Mouse (Mus musculus) CD4-positive, CD25-positive, alpha-beta regulatory T cell, adult 4 months (primary cell): Measurements from ENCODE around the gene Crx. TPM values are rescaled to one million over a fixed set of nuclear protein-coding genes. Genes with fewer than 3 reads are reported as not detected.
A peak's percentile ranks its signal among the peaks of the same experiment; 100 is the strongest.
"Not testable (repeated sequence)": the region's sequence is repeated elsewhere in the genome, so short reads cannot be mapped to it uniquely, and the experiment has no call there.

Experiments
- ATAC-seq: one replicate; pipeline ENCODE4 v1.8.0; 2017
- polyA plus RNA-seq, 2 experiments: library from polyadenylated mRNA; unstranded; fragments of 100-300 nt; shearing (Covaris generic); gene quantifications; one replicate each; pipeline ENCODE4 v1.2.1; 2017

The Crx gene
- polyA plus RNA-seq: not detected

- no peak for ATAC-seq
Measured at GRCm38 (mm10) chr7:15879756-15880155, at the start of gene Crx. Gene Crx, minus strand, starts transcription at chr7:15879968.

DNA sequence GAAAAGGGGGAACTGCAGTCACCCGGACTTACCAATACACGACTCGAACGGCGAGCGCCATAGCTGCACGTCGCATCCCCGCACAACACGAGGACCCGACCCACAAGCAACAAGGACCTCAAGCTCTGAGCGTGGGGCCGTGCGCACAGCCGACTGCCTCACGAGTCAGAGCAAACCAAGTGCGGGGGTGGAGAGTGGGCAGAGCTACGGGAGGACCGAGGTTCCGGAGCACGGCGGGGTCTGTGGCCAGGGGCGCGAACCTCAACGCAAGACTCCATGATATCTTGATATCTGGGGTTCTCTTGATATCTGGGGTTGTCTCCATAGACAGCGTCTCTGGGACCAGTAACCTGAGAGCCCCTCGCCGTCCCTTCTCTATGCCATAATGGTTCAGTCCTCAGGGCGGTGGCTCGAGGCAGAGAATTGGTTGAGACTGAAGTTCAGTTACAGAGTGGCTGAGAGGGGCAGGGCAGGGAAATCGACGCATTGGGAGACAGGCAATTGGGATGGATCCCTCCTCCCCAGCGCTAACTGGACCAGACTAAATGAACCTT, 42.5 kb upstream of the Crx start, which contains the start of gene Selenow:
Selenow (minus strand) TSS at position 183 of the 554 bp plus-strand sequence.
- ATAC-seq: peak; percentile 95

- peak; percentile 66 for ATAC-seq
Measured at GRCm38 (mm10) chr7:15921796-15922195, 42.0 kb upstream of the Crx start.

DNA sequence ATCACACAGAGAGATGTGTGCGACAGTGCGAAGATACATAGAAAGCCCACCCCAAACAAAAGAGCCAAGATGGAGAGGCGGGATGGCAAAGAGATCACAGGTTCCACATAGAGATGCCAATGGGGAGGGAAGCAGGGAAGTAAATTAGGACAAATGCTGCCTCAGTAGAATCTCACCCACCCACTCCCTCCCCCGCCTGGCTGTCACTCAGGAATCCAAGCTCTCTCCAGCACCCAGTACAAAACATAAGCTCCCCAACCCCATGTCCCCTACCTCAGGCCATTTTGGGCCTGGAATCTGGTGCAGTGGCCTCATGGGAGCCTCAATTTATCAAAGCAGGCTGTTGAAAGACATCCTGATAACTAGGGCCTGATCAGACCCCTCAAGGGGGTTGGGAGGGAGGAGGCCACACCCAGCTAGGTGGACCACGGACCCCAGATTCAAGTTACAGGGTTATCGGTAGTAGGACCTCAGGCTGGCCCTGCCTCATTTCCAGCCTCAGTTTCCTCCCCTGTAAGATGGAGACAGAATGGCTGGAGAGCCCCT, 41.0 kb upstream of the Crx start:
- no peak for ATAC-seq

DNA sequence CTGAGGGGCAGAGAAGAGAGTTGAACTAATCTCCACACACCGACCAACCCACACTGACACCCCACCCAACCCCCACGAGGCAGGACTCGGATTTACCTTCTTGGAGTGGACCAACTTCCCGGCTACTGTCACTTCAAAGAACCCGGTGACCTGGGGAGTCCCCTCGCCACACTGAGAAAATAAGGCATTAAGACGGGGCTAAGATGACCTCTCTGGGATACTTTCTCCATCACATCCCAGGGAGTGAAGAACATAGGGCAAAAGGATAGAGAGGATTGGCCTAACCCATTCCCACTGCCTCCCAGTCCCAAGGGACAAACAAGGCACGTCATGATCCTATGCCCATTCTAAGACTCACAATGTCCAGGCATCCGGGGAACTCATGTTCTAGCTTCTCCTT, 40.2 kb upstream of the Crx start:
- no peak for ATAC-seq

DNA sequence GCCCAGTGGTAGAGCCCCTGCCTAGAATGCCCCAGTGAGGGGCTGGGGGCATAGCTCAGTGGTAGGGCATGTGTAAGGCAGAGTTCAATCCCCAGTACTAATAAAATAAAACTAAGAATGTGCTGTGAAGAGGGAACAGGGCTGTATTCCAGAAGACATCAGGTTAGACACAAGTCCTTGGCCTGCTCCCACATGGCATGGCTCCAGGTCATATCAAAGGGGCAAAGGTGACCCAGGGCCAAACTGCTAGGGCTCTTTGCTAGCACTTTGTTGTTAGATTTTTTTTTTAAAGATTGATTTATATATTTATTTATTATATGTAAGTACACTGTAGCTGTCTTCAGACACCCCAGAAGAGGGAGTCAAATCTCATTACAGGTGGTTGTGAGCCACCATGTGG, 38.6 kb upstream of the Crx start:
- no peak for ATAC-seq

DNA sequence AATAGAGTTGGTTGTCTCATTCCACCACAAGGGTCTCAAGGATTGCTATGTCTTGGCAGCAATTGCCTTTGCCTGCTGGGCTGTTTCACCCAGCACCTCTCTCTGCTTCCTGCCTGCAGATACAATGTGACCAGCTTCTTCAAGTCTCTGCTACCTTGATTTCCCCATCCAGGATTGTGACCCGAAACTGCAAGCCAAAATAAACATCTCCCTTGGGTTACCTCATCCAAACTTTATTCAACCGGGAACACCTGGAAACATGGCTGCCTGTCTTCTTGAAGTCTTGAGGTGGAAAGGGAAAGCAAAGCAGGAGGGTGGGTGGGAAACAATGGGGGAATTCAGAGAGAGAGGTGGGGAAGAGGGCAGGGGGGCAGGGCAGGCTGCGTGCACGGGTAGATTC, 37.2 kb upstream of the Crx start:
- no peak for ATAC-seq

DNA sequence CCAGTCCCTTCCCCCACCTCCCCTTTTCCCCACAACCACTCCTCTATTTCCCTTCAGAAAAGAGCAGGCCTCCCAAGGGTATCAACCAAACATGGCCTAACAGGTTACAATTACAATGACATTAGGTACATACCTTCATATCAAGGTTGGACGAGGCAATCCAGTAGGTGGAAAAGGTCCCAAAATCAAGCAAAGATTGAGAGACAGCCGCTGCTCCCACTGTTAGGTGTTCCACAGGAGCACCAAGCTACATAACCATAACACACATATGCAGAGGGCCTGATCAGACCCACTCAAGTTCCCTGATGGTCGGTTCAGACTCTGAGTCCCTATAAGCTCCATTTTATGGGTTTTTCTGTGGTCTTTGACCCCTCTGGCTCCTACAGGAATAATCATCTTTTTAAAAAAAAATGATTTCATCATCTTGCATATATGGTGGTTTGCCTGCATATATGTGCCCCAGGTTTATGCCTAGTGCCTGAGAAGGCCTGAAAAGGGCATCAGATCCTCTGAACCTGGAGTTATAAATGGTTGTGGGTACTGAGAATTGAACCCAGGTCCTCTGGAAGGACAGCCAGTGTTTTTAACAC, 36.5 kb upstream of the Crx start:
- no peak for ATAC-seq

- not testable (repeated sequence) for ATAC-seq
Measured at GRCm38 (mm10) chr7:15915695-15916094, 35.9 kb upstream of the Crx start.

DNA sequence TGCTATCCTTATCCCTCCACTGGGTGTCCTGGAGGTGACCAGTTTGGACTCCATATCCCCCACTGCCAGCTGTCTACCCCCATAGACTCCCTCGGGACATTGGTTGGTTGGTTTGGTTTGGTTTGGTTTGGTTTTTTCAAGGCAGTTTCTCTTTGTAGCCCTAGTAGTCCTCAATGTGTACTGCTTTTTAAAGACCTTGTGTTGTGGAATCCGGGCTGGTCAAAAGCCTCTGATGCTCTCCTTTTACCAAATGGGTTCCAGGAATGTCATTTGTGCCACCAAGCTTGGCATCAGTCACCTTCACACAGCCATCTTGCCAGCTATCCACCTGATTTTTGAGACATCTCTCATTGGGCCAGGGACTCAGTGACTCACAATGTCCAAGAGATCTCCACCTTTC, 35.0 kb upstream of the Crx start:
- ATAC-seq: no peak

DNA sequence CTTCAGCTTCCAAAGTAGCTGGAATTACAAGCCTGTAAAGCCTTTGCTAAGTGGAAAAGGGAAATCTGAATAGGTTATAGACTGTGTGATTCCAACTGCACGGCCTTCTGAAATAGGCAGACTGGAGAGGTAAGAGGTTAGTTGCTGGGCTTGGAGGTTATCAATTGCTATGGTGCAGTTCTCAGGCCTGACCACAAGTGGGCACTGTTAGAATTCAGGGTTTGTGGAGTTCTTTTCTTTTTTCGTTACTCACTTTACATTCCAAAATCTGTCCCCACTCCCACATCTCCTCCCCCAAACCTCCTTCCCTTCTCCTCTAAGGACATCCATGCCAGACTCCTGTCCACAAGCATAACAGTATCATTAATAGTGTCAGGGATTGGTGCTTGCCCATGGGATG, 34.5 kb upstream of the Crx start:
- ATAC-seq: peak; percentile 76

DNA sequence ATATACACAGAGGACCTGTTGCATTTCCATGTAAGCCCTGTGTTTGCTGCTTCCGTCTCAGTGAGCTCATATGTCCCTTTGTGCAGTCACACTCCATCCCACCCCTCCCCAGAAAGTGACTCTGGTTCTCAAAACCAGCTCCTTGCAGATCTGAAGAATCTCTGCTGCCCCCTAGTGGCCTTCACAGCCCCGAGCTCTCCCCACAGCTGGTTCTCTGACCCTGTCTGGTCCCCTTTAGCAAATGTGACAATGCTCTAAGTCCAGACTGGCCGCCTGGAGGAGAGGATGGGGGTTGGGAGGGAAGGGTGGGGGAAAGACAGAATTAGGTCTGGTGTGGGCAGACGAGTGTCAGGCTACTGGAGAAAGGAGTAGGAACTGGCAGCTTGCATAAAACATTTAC, 32.4 kb upstream of the Crx start:
- ATAC-seq: peak; percentile 73

- no peak for ATAC-seq
Measured at GRCm38 (mm10) chr7:15910521-15910920, 30.8 kb upstream of the Crx start.

DNA sequence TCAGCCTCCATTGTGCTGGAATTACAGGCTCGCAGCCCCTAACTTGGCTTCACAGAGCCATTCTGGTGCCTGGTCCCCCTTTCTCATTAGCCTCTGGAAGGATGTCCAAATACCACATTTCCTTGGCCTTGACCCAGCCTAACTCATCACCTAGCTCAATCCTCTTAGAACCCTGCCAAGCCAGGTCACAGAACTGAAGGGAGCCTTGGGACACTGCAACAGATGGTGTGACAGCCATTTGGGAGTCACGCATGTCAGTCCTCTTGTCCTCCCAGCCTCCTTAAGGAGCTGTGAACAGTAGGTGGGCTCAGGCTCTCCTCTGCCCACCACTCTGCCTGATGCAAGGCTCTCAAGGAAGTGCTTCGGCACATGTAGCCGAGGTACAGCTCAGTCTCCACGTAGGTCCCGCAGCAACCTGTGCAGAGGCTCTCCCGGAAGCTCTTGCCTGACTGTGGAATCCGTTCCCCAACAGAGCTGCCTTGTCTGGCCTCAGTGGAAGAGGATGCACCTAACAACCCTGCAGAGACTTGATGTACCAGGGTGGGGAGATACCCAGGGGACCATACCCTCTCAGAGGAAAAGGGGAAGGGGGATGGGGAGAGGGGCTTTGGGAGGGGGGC, 28.3 kb upstream of the Crx start:
- ATAC-seq: no peak

DNA sequence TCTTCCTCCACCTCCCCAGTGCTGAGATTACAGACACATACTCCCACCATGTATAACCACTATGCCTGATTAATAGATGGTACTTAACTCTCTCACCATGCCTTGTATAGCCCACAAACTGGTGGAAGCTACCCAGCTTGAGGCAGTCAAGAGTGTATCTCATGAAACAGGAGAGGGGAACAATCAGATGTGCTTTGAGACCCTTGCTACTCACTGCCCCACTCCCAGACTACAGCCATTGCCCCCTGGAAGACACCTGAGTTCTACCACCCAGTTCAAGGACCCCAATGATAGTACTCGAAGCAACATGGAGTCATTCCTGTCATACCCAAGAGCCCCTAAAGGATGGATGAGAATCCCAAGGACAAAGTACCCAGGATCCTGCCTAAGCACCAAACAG, 26.8 kb upstream of the Crx start:
- ATAC-seq: no peak

- ATAC-seq: no peak
Measured at GRCm38 (mm10) chr7:15905861-15906260, 26.1 kb upstream of the Crx start.

- no peak for ATAC-seq
Measured at GRCm38 (mm10) chr7:15901366-15902048, 21.7 kb upstream of the Crx start.

- ATAC-seq: no peak
Measured at GRCm38 (mm10) chr7:15894251-15894650, 14.5 kb upstream of the Crx start.

- ATAC-seq: no peak
Measured at GRCm38 (mm10) chr7:15884127-15884526, 4.4 kb upstream of the Crx start.

GRCm38 (mm10) chr7:15882317-15882716, 2.5 kb upstream of the Crx start, which contains the start of gene Crxos:
Gene Crxos, plus strand, starts transcription at chr7:15882617.
- no peak for ATAC-seq

- ATAC-seq: no peak
Measured at GRCm38 (mm10) chr7:15881831-15882230, 2.1 kb upstream of the Crx start.

GRCm38 (mm10) chr7:15881388-15881787, 1.6 kb upstream of the Crx start:
- no peak for ATAC-seq

DNA sequence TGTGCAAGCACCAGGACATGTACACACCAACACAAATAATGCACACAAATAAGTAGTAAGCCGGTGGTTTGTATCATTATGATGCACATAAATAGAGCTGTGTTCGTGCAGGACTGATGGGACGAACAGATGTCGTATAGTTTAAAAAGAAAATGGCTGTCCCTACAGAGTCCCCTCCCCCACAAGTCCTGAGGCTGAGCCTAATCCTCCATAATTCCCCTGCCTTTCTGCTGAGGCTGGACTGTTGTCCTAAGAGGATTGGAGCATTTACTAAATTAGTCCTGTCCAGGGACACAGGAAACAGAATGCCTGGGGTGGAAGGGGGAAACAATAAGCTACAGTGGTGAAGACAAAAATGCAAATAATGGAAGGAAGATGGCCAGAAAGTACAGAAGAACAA, 15.7 kb downstream of the Crx start:
- ATAC-seq: no peak

GRCm38 (mm10) chr7:15859657-15860056, 20.1 kb downstream of the Crx start:
- ATAC-seq: no peak
